Mouse (Mus musculus) layer of hippocampus, postnatal 10 days (tissue): Measurements from ENCODE around the gene Ppm1h. TPM values are rescaled to one million over a fixed set of nuclear protein-coding genes. Genes with fewer than 3 reads are reported as not detected.

Source experiments
- DNase-seq, 2 experiments: peaks; one replicate each; pipeline ENCODE4 v3.0.0; 2021; ENCODE audit warnings: low spot score in 2 of 2
- total RNA-seq, 2 experiments: library from RNA; stranded (reverse); gene quantifications; 2 replicates each; pipeline ENCODE4 v1.2.3; 2021

Gene Ppm1h
- total RNA-seq, 2 experiments from 2014 or later: 74.1 to 75.4 TPM

GRCm38 (mm10) chr10:122698347-122698746 is 19.8 kb downstream of the Ppm1h start:
- no peak for DNase-seq

DNA sequence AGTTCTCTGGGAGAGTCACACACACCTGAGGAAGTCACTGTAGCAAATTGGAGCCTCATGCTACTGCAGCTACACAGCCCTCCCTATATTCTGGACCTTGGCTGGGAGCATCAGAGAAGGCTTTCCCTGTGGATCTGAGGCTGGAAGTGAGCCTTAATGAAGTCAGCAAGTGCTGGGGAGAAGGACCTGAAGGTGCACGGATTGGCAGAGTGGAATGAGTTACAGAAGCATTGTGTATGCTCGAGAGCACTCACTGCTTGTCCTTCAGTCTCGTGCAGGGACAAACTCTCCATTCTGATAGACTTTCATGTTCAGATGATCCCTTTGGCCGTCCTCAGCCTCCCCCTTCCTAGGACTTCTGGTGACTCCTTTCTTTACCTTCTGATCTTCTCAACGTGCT is 26.3 kb downstream of the Ppm1h start:
- no peak for DNase-seq

DNA sequence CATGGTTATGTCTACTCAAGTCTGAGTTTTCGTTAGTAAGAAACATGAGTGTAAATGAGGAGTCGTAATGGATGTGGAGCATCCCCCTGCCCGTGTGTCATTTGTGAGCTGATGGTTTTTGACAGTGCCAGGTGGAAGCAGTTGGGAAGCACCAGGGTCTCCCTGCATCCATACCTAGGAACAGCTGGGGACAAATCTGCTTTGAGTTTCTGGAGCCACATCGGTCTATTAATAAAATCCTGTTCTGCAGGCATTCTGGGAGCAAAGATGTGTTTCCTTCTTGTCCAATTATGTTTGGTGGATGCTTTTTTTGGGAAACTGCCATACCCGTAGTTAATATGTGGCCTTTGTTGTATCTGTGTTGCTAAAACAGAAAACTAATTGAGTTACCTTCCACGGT is 26.9 kb downstream of the Ppm1h start:
- DNase-seq: no peak

DNA sequence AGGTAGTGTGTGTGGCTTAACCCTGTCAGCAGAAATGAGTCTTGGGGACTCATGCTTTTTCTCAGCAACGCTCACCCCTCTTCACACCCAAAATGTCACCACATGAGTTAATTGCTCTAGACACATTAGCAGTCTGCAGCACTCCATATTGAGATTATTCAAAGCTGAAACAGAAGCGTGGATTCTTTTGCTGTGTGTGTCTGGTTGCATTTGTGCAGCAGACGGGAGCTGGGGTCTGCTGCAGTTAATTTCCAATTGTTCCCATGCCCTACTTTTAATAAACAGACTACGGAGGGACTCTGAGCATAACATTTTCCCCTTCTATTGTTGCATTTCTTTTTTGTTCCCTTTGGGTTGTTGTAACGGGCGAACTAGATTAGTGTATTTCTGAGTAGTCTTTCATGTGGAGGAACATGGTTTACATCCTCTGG is 32.8 kb downstream of the Ppm1h start:
- no peak for DNase-seq

GRCm38 (mm10) chr10:122712307-122712706 is 33.7 kb downstream of the Ppm1h start:
- no peak for DNase-seq

DNA sequence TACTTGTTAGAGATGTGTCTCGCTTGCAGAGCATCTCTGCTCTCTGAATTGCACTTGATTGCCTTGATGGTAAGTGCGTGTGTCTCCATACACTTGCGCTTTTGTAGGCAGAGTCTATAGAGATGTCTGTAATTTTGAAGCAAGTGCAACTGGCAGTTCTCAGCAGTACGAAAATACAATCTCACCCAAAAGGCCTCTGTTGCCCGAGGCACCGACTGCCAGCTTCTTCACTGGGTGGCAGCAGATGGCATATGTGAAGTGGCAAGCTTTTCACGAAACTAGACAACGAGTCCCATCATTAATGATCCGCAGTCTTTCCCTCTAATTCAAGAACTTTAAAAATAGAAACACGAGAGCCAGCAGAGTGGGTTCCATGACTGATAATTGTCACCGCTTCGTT is 37.3 kb downstream of the Ppm1h start:
- DNase-seq: peak in 1 of 2 experiments; percentile 39

DNA sequence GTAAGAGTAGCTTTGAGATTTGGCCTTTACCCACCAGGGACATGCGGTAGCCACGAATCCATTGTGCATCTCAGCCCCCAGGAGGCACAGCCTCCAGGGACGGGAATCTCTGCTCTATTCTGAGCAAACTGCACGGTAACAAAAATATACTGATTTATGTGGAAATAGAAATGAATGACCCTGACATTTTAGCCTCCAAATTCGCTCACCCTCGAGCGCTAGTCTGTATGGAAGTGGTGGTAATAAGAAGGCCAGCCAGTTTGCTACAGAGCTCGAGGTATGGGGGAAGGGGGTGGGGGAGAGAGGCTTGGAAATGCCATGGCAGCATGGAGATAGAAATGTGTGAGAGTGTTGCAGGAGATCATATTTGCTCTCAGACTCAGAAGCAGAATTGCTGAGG is 37.7 kb downstream of the Ppm1h start:
- no peak for DNase-seq

GRCm38 (mm10) chr10:122716739-122717474 is 38.3 kb downstream of the Ppm1h start:
- peak in 1 of 2 experiments; percentile 24 for DNase-seq

GRCm38 (mm10) chr10:122717754-122718415 is 39.3 kb downstream of the Ppm1h start:
- DNase-seq: peak; percentile 41 to 42

DNA sequence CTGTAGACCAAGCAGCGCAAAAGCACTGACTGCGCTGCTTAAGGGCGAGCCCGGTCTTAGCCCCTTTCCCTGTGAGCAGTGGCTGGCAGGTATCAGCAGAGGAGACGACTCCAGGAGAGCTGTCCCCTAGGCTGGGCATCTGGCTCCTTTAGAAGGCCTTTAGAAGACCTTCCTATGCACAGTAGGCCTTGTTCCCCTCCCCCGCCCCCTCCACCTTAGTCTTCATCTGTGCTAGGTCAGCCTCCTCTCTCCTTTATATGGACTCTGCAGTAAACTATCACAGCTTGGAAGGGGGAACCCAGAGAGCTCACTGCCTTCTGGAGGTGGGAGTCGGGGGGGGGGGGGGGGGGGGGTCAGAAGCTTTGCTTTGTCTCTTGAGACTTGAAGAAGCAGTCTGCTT is 40.4 kb downstream of the Ppm1h start:
- no peak for DNase-seq

GRCm38 (mm10) chr10:122722111-122722510 is 43.5 kb downstream of the Ppm1h start:
- no peak for DNase-seq

GRCm38 (mm10) chr10:122724692-122725091 is 46.1 kb downstream of the Ppm1h start:
- no peak for DNase-seq

GRCm38 (mm10) chr10:122727228-122727627 is 48.7 kb downstream of the Ppm1h start:
- no peak for DNase-seq

- DNase-seq: no peak
These were observed 49.6 kb downstream of the Ppm1h start for GRCm38 (mm10) chr10:122728172-122728571.

- DNase-seq: no peak
These were observed 53.6 kb downstream of the Ppm1h start for GRCm38 (mm10) chr10:122732146-122732545.

GRCm38 (mm10) chr10:122734521-122734920 is 56.0 kb downstream of the Ppm1h start:
- no peak for DNase-seq

DNA sequence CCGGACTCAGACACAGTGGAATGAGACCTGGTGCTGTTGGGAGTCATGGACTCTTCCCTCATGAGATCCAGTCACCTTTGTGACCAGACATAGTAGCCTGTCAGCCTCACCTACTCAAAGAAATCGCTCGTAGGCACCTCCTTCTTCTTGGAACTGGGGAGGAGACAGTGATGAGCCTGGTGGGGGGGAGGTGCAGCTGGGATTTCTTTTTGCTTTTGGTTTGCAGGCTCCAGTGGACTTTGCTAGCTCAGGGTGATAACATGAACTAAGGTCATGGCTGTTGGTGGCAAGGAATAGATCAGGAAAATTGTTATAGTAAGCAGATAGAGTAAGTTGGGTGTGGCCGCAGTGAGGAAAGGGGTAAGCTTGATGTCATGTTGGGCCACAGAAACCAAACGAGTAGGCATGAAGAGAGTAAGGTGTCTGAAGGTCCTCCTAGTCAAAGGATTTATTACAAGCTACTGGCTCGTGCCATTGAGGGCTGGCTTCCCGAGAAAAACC is 56.8 kb downstream of the Ppm1h start:
- no peak for DNase-seq

DNA sequence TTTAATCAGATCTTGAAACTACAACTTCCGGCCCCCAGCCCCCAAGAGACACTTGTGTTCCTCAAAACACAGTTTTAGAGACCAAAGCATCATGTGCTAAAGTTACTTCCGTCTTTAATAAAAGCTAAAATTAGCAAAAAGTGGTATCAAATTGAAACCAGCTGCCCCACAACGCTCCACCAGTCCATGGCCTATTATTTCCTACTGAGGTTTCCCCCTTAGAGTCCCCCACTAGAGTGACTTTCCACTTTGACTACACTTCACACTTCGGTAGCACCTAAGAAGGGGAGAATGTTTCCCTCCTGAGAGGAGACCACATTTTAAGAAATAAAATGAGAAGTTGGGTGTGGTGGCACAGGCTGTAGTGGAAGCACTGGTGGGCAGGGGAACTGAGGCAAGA is 58.3 kb downstream of the Ppm1h start:
- no peak for DNase-seq

DNA sequence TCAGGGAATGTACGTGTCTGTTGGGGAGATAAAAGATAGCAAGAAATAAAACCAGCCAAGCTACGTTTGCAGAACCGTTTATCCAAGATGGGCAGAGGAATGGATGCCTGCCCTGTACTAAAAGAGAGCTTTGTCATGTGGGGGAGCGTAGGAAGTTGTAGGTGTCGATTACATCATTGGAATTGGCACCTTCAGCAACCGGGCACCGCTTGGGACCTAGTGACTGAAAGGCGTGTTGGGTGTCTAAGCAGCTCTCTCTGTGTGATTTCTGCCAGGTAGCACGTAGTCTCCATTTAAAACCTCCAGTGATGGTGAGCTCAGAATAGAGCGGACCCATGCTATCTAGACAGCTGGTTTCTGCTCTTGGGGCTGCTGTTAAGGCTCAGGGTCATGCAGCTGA is 60.0 kb downstream of the Ppm1h start:
- no peak for DNase-seq

DNA sequence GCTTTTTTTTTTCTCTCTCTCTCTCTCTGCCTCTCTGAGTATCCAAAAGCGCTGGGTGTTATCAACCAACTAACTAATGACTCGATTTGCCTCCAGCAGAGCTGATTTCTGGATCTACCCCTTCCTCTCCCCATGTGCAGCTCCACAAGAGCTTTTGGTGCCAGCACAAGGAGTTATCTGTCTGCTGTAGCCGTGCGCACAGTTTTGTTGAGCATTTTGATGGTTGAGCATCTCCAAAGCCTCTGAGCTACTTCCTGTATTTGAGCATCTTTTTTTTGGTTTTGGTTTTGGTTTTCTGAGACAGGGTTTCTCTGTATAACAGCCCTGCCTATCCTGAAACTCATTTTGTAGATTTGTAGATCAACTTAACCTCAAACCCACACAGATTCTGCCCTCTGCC is 60.5 kb downstream of the Ppm1h start:
- no peak for DNase-seq

DNA sequence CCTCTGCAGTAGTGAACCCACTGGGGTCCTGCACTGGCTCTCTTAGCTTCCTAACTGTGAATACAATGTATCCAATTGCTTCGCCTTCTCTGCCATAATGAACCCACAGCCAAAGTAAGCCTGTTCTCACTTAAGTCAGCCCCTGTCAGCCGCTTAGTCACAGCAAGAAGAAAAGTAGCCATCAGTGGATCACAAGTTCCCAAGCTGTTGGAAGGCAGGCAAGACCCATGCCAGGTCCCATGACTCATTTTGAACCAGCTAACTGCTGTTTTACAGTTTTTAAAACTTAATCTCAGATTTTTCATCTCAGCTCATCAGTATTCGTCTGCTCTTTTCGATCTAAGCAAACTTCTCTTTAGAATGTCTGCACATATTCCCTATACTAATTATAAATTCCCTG is 61.6 kb downstream of the Ppm1h start:
- no peak for DNase-seq

DNA sequence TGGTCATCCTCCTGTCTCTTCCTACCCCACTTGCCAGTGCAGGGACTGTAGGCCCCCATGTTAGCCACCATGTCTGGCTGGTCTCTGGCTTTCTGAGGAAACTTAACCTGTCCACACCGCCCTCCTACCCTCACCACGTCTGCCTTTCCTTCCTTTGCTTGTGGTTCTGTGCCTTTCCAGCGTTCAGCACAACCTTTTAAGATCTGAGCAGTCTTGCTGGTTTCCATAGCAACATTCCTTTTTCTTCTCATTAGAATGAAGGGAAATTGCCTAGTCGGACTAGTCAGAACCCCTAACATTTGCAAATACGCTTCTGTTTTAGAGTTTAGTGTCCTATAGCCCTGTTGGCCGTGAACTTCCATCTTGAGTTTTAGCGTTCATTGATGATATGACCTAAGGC is 62.6 kb downstream of the Ppm1h start:
- DNase-seq: no peak

- no peak for DNase-seq
These were observed 63.6 kb downstream of the Ppm1h start for GRCm38 (mm10) chr10:122742136-122742535.
